Mouse (Mus musculus) right cerebral cortex, postnatal 14 days (tissue): ENCODE data around the gene Cox14.
A peak's percentile ranks its signal among the peaks of the same experiment; 100 is the strongest.
"Not testable (repeated sequence)": the region's sequence is repeated elsewhere in the genome, so short reads cannot be mapped to it uniquely, and the experiment has no call there.

Experiments used
- DNase-seq: peaks from one replicate; pipeline ENCODE4 v3.0.0; 2022

The Cox14 gene

GRCm38 (mm10) chr15:99725341-99726155, at the start of gene Cox14:
Gene Cox14 (plus strand): TSS chr15:99725618.
- DNase-seq: peak; percentile 88

DNA sequence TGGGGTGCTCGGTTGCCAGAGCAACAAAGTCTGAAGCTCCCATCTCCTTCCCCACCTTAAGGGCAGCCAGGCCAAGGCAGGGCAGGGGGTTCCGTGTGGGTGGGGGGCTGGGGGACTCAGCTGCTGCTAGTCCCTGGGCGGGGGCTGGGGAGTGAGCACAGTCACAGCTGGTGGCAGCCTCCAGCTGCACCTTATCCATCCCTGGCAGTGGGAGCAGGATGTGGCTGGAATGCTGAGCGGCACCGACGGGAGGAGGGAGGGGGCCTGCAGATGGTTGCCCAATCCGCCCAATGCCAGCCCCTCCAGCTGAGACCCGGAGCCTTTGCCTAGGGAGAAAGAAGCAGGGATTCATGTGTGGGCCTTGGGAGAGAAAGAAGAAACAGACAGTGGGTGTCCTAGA, 48.3 kb upstream of the Cox14 start:
- DNase-seq: peak; percentile 40

DNA sequence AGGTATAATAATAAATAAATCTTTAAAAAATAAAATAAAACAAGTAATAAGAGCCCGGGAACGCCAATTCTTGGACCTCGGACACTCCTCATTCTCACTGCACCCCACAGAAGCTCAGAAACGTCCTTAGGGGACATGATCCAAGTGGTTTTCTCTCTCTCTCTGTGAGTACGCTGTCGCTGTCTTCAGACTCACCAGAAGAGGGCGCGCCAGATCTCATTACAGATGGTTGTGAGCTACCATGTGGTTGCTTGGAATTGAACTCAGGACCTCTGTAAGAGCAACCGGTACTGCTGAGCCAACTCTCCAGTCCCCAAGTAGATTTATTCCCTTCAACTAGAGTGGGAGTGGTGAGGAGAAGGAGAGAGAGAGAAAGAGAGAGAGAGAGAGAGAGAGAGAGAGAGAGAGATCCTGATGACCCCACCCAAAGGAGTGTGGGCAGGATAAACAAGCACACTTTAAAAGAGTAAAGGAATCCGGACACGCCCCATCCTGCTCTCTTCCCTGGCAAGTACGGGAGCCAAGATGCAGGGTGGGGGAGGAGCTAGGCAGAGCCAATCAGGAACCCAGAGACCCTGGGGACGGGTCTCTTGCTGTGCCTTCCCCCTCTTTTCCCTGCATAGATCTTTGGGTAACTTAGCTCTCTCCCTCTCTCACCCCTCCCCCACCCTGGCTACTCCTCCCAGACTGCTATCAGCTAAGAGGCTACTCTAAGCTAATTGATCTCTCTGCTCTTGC, 47.2 kb upstream of the Cox14 start:
- no peak for DNase-seq

DNA sequence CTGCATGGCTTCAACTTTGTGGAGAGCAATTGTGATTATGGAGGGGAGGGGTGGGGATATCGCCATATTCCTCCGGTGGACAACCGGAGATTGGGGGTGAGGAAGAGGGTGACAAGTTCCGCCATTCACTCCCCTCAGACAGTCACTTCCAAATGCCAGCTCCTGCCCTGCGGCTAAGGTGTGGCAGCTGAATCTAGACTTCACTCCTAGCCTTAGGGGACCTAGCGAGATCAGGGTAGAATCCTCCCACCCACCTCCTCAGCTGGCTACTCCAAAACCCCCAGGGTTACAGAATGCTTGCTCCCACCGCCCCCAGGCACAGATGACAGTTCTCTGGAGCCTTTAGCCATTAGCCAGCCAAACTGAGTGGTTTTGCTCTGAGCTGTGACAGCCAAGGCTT, 46.4 kb upstream of the Cox14 start:
- no peak for DNase-seq

- no peak for DNase-seq
Measured at GRCm38 (mm10) chr15:99682880-99683279, 42.5 kb upstream of the Cox14 start.

- DNase-seq: no peak
Measured at GRCm38 (mm10) chr15:99684156-99684555, 41.3 kb upstream of the Cox14 start.

- DNase-seq: peak; percentile 49
Measured at GRCm38 (mm10) chr15:99688712-99689111, 36.7 kb upstream of the Cox14 start.

- no peak for DNase-seq
Measured at GRCm38 (mm10) chr15:99690924-99691323, 34.5 kb upstream of the Cox14 start.

- no peak for DNase-seq
Measured at GRCm38 (mm10) chr15:99691976-99692375, 33.4 kb upstream of the Cox14 start.

DNA sequence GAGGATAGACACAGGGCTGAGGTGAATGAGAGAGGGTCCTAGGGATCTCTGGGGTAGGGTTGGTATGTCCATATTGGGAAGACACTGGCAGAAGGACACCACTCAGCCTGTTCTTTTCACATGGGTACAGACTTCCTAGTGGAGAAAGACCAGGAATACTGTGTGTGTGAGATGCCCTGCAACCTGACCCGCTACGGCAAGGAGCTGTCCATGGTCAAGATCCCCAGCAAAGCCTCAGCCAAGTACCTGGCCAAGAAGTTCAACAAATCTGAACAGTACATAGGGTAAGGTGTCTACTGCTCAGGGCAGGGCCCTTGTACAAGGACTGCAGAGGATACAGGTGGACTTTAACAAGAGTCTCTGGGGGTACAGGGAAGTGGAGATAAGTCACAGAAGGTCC, 28.1 kb upstream of the Cox14 start:
- DNase-seq: no peak

GRCm38 (mm10) chr15:99698533-99699085, 26.8 kb upstream of the Cox14 start:
- DNase-seq: no peak

DNA sequence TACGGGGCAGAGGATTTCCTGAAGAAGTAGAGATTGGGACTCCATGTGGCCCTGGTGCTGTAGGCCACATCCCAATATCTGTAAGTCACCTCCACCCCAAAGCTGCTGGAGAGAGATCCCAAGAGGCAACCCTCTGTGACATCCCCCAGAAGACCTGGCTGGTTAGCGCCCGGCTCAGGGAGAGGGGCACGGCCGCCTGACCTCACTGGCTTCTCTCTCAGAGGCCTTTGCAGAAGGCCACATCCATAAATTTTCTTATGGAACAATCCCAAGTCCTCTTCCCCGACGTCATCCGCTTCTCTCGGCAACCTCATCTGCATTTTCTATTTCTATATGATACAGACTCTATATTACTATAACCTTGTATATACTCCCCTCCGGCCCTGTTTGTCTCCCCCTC, 25.7 kb upstream of the Cox14 start:
- no peak for DNase-seq

DNA sequence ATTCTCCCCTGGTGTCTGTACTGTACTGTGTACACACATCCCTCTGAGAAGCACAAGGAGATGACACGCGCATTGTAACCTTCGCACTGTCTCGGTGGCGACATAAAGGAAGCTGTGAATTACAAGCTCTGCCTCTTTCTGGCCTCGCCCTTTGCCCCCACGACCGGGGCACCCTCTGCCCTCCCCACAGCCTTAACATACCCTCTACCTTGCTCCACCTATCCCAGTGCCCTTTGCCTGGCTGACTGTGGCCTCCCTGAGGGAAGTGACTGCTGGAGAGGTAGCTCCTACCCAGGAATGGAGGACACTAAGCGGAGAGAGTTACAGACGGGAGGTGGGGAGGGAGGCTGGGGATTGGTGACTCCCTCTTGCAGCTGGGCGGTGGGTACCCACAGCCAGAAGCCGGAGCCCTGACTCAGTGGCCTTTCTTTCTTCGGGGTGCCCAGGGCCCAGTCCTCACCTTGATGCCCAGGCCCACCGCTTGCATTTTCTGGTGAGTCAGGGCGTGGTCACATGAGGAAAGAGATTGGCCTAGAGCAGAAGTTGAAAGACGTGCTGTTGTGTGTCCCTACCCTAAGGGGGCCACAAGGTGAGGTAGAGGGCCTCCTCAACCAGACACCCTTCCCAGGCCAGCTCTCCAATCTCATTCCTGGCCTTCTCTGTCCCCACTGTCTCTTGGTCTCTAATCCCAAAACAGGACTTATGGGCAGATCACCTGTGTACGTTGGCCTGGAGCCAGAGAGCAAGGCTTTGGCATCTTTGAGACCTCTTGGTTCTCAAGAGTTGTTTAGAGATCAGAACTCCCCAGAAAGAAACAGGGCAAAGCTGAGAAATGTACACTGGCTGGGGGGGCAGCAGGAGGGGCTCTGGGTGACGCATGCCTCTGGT, 25.0 kb upstream of the Cox14 start:
- no peak for DNase-seq

GRCm38 (mm10) chr15:99701640-99701998, 23.8 kb upstream of the Cox14 start:
- DNase-seq: not testable (repeated sequence)

DNA sequence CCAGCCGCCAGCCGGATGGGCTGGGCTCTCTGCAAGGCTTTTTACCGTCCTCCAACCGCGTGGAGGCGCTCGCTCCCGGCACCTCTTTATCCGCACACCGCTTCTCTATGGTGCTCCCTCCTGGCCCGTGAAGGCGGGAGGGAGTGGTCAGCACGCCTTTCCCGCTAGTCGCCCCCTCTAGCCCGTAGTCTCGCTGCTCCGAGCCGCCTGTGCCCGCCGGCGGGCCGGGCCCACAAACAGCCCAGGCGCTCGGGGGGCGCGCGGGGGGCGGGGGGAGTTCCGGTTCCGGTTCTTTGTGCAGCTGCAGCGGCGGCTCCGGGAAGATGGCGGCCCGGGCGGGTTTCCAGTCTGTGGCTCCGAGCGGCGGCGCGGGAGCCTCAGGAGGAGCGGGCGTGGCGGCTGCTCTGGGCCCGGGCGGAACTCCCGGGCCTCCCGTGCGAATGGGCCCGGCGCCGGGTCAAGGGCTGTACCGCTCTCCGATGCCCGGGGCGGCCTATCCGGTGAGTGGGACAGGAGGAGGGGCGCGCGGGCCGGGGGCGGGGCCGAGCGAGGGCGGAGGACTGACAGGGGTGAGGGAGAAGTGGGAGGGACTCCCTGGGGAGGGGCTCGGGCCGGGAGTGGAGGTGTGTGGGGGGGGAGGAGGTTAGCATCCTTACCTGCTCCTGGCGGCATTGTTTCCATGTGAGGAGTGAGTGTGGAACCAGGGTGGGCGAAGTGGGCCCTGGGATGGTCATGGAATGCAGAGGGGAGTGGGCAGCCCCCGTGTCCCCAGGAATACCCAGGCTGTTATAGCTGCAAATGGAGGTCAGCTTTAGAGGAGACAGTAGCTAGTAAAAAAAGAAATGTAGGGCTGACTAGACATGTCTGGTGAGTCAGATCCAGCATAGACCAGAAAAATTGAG, 23.2 kb upstream of the Cox14 start, which contains the start of gene Smarcd1:
Gene Smarcd1 (plus strand): TSS at position 131 of the 902 bp plus-strand sequence.
- peak; percentile 98 for DNase-seq

- no peak for DNase-seq
Measured at GRCm38 (mm10) chr15:99703104-99703503, 22.3 kb upstream of the Cox14 start.

GRCm38 (mm10) chr15:99703676-99704040, 21.8 kb upstream of the Cox14 start:
- no peak for DNase-seq

DNA sequence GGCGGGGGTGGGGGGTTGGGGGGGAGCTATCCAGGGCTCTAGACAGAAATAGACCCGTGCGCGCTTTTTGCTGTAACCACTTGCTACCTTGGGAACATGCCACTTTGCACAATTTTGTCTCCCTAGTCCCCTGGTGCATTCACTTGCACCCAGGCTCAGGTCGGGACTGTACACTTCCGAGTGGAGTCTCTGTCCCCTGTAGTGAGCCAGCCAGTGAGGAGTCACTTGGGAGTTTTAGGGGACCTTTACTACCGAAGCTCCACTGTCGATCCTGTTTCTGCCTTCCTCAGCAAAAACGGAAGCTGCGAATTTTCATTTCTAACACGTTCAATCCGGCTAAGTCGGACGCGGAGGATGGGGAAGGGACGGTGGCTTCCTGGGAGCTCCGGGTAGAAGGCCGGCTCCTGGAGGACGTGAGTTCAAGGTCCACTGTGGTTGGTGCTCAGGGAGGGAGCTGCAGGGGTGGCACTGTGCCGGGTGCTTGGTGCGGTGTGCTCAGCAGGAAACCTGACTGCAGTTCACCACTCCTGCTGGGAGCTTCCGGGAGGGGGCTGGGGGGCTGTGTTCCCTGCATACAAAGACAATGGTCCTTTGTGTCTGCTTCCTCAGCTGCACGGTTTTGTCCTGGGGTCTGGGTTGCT, 21.3 kb upstream of the Cox14 start:
- DNase-seq: no peak

- DNase-seq: no peak
Measured at GRCm38 (mm10) chr15:99704881-99705280, 20.5 kb upstream of the Cox14 start.

DNA sequence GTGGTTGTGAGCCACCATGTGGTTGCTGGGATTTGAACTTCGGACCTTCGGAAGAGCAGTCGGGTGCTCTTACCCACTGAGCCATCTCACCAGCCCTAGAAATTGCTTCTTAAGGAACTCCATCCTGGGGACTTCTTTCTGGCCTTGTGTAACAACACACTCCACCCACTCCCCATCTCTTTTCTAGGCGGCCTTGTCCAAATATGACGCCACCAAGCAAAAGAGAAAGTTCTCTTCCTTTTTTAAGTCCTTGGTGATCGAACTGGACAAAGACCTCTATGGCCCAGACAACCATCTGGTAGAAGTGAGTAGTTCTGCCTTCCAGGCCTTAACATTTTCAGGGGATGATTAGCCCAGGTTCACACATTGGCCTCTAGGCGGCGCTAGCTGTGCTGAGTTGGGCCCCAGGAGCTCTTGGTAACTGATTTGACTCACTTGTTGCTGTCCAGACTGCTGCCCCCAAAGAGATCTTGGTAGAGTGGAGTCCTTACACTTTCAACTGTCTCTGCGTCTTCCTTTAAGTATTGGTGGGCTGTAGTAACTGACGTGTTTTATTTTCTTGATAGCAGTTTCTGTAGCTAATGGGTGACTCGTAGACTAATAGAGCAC, 19.9 kb upstream of the Cox14 start, which contains the start of gene Gm17349:
Gene Gm17349 (minus strand): TSS at position 51 of the 609 bp plus-strand sequence.
- DNase-seq: peak; percentile 65

DNA sequence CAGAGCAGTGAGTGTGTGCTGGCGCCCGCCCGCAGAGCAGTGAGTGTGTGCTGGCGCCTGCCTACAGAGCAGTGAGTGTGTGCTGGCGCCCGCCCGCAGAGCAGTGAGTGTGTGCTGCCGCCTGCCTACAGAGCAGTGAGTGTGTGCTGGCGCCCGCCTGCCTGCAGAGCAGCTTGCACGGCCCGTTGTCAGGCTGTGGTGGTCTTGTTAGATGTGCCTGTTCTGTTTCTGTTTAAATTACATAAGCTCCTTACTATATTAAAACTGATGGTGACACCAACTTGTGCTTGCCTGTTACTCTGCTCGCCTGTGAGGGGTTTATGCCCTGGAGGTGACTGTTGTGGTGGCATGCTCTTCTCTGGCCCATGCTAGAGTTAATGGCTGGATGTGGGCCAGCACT, 17.2 kb upstream of the Cox14 start:
- DNase-seq: no peak
